Mouse (Mus musculus) ES-E14 (cell line): ENCODE measurements around the gene Gucy1a1. TPM values are rescaled to one million over a fixed set of nuclear protein-coding genes. Genes with fewer than 3 reads are reported as not detected.

Experiments used
- DNase-seq: peaks from one replicate; pipeline ENCODE4 v3.0.0-alpha.2; 2013; ENCODE audit warnings: low read depth, low spot score
- H3K27ac ChIP-seq: 2 replicates; pipeline ENCODE4 v1.5.1; 2012; ENCODE audit warnings: low read depth, mild to moderate bottlenecking, low read length, moderate library complexity, mixed read lengths; ENCODE audit not compliant: poor library complexity, insufficient read depth, severe bottlenecking
- H3K36me3 ChIP-seq: 2 replicates; pipeline ENCODE4 v1.6.1; 2012; ENCODE audit warnings: mild to moderate bottlenecking, low read length, moderate library complexity, mixed read lengths; ENCODE audit not compliant: control insufficient read depth, poor library complexity, insufficient read depth, severe bottlenecking
- H3K4me1 ChIP-seq, 2 experiments: fragments of 150-350 bp in 1 of 2; sonication (generic) in 1 of 2; 2 replicates each; pipeline ENCODE4 v1.6.1; 2012; ENCODE audit warnings: low read length in 2 of 2, mild to moderate bottlenecking in 1 of 2, mixed read lengths in 1 of 2; ENCODE audit not compliant: control insufficient read depth in 2 of 2, insufficient read depth in 2 of 2, poor library complexity in 1 of 2
- H3K4me3 ChIP-seq, 2 experiments: fragments of 150-350 bp in 1 of 2; sonication (generic) in 1 of 2; 2 replicates each; pipeline ENCODE4 v1.5.1; 2012; ENCODE audit warnings: low read length in 2 of 2, low read depth in 1 of 2, mild to moderate bottlenecking in 1 of 2, mixed read lengths in 1 of 2; ENCODE audit not compliant: insufficient read depth in 1 of 2, poor library complexity in 1 of 2, severe bottlenecking in 1 of 2
- H3K9ac ChIP-seq: 2 replicates; pipeline ENCODE4 v1.6.1; 2012; ENCODE audit warnings: low read depth, mild to moderate bottlenecking, low read length, mixed read lengths; ENCODE audit not compliant: poor library complexity, insufficient read depth, severe bottlenecking
- H3K9me3 ChIP-seq: fragments of 150-350 bp; sonication (generic); 2 replicates; pipeline ENCODE4 v1.6.1; 2012; ENCODE audit warnings: low read depth, mild to moderate bottlenecking, low read length; ENCODE audit not compliant: control insufficient read depth, insufficient read depth
- CHD2 ChIP-seq: IDR thresholded peaks from 2 replicates; pipeline ENCODE4 v1.6.1; 2014; ENCODE audit warnings: mild to moderate bottlenecking, low read depth, low read length, inconsistent platforms
- HCFC1 ChIP-seq: IDR thresholded peaks from 2 replicates; pipeline ENCODE4 v1.6.1; 2012; ENCODE audit warnings: low read length, inconsistent platforms, borderline replicate concordance; ENCODE audit not compliant: insufficient read depth
- MAFK ChIP-seq: IDR thresholded peaks from 2 replicates; pipeline ENCODE4 v1.6.1; 2014; ENCODE audit warnings: mild to moderate bottlenecking, low read depth, low read length, inconsistent platforms; ENCODE audit not compliant: insufficient read depth
- ZC3H11A ChIP-seq: IDR thresholded peaks from 2 replicates; pipeline ENCODE4 v1.6.1; 2012; ENCODE audit warnings: low read depth, mild to moderate bottlenecking, inconsistent platforms, low read length, borderline replicate concordance
- ZNF384 ChIP-seq: IDR thresholded peaks from 2 replicates; pipeline ENCODE4 v1.6.1; 2012; ENCODE audit warnings: low read depth, low read length, inconsistent platforms
- in situ Hi-C, 2 experiments: fragments of 600-800 bp; cut with MboI; formaldehyde crosslinking; loops; one replicate each; pipeline ENCODE4 v1.15.1; 2025; ENCODE audit warnings: low sequenced_read_pairs in 2 of 2, inconsistent platforms in 1 of 2; ENCODE audit not compliant: unreplicated experiment in 2 of 2
- total RNA-seq: library from RNA; depleted of rRNA; stranded (reverse); fragments of 300-350 nt; gene quantifications from 2 replicates; pipeline ENCODE4 v1.2.3, GENCODE M21; 2012

The Gucy1a1 gene
- total RNA-seq, 1 experiment, result 0.04 TPM

GRCm38 (mm10) chr3:82108951-82109350 is 36.6 kb downstream of the Gucy1a1 start:
- no peak overlapping the region for H3K9ac ChIP-seq
- no peak overlapping the region for H3K27ac ChIP-seq
- no peak for DNase-seq
- no peaks in the 10 kb centered on the region for H3K9me3 ChIP-seq
- TF ChIP-seq MAFK (no peak), HCFC1 (no peak), ZC3H11A (no peak), CHD2 (no peak), ZNF384 (no peak)
- no peaks in the 10 kb centered on the region for H3K36me3 ChIP-seq
- no peak overlapping the region for H3K4me3 ChIP-seq
- in situ Hi-C loops, result no loop called here
- H3K4me1 ChIP-seq, result no peaks in the 10 kb centered on the region

GRCm38 (mm10) chr3:82104229-82104628 is 41.4 kb downstream of the Gucy1a1 start:
- H3K4me3 ChIP-seq, result no peak overlapping the region
- no peaks in the 10 kb centered on the region for H3K36me3 ChIP-seq
- H3K4me1 ChIP-seq, result no peaks in the 10 kb centered on the region
- in situ Hi-C loops, result no loop called here
- TF ChIP-seq CHD2, result no peak
- TF ChIP-seq MAFK, result no peak
- TF ChIP-seq ZC3H11A, result no peak
- TF ChIP-seq ZNF384, result no peak
- TF ChIP-seq HCFC1, result no peak
- no peak overlapping the region for H3K9ac ChIP-seq
- DNase-seq, result no peak
- H3K27ac ChIP-seq, result no peak overlapping the region
- no peaks in the 10 kb centered on the region for H3K9me3 ChIP-seq

GRCm38 (mm10) chr3:82099127-82099526 is 46.5 kb downstream of the Gucy1a1 start:
- Histone ChIP-seq H3K4me1 (no peaks in the 10 kb centered on the region), H3K36me3 (no peaks in the 10 kb centered on the region), H3K9me3 (no peaks in the 10 kb centered on the region), H3K27ac (no peak overlapping the region), H3K9ac (no peak overlapping the region), H3K4me3 (no peak overlapping the region)
- TF ChIP-seq ZNF384 (no peak), MAFK (no peak), ZC3H11A (no peak), HCFC1 (no peak), CHD2 (no peak)
- in situ Hi-C loops, result no loop called here
- no peak for DNase-seq

GRCm38 (mm10) chr3:82096801-82097200 is 48.8 kb downstream of the Gucy1a1 start:
- H3K36me3 ChIP-seq, result no peaks in the 10 kb centered on the region

More at GRCm38 (mm10) chr3:82096801-82097200, 48.8 kb downstream of the Gucy1a1 start:
- no peaks in the 10 kb centered on the region for H3K9me3 ChIP-seq
- no peak overlapping the region for H3K9ac ChIP-seq
- DNase-seq, result no peak
- in situ Hi-C loops, result no loop called here
- no peak overlapping the region for H3K4me3 ChIP-seq
- no peak for TF ChIP-seq ZC3H11A
- no peak for TF ChIP-seq HCFC1
- no peak for TF ChIP-seq CHD2
- TF ChIP-seq MAFK, result no peak
- no peak for TF ChIP-seq ZNF384
- no peak overlapping the region for H3K27ac ChIP-seq
- no peaks in the 10 kb centered on the region for H3K4me1 ChIP-seq
